Mouse (Mus musculus) WW6 (cell line): ENCODE results near the gene Atp2b4.
"Not testable (repeated sequence)": the region's sequence is repeated elsewhere in the genome, so short reads cannot be mapped to it uniquely, and the experiment has no call there.

ENCODE experiments used
- DNase-seq: peaks from one replicate; pipeline ENCODE4 v3.0.0-alpha.2; 2013; ENCODE audit warnings: low read depth, low spot score

Gene Atp2b4

DNA sequence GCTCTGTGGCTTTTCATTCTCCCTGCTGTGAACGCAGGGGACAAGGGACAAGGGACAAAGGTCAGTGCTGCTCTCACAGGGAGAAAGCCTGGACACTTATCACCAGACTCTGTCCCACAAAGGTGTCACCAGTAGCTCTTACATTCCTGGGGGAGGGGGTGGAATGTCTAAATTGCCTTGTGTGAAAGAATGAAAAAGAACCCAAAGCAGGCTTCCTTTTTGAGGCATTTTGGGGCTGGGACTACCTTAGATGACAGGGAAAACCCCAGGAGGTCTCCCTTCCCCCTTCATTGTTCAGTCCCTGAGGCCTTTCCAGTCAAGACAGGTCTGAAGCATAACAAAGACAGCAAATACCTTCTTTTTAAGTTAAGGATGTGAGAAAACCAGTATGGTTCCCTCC, 106.5 kb downstream of the Atp2b4 start:
- DNase-seq = peak; percentile 84

GRCm38 (mm10) chr1:133693536-133694114, 107.2 kb downstream of the Atp2b4 start:
- no peak for DNase-seq

GRCm38 (mm10) chr1:133692195-133692594, 108.6 kb downstream of the Atp2b4 start:
- DNase-seq = no peak

- no peak for DNase-seq
These were observed 109.8 kb downstream of the Atp2b4 start for GRCm38 (mm10) chr1:133691046-133691445.

DNA sequence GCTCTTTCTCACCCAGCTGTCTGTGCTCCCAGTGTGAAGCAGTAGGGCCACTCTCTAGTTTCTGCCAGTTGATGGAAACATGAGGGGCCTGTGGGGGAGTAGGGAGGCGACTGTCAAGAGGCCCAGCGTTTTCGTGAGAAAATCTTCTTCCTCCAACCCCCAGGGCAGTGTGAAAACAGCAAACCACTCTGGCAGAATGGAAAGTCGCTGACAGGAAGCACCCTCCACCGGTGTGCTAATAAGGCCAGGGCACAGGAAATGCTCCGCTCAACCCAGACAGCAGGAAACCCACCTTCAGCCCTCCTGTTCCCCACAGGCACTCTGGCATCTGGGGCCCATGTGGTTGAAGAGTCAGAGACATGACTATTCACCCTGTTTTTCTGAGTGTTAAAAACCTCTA, 110.9 kb downstream of the Atp2b4 start, which contains the start of gene Lax1:
Lax1 (minus strand) TSS at position 212 of the 400 bp plus-strand sequence.
- DNase-seq = no peak

GRCm38 (mm10) chr1:133688301-133688700, 112.5 kb downstream of the Atp2b4 start:
- no peak for DNase-seq

DNA sequence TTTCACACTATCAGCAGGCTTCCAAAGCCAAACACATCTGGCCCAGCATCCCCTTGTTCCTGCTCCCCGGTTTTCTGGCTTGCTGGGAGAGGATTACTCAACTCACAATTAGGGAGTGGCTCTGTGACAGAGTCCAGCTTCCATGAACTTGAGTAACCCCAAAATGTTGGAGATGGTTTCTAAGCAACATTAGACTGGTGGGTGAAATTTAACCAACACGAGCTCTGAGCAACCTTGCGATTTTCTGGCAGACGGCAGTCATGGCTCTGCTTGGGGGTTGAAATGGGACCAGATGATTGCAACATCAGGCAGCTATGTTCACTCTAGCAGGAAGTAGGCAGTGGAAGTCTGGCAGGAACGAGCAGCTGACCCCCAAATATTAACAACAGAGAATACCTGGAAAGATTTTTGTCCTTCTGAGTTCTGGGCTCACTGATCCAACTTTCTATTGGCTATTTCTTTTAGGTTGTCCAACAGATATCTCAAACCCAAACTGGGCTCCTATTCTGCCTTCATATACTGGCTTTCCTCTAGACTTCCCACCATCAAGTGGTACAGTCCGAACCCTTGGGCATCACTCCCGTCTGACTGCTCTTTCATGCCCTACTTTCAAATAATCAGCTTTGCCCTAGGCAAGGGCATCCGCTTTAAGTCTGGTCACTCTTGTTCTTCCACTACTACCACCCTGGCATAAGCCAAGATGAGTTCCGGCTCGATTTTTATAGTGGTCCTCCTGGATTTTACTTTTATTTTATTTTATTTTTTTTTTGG, 114.9 kb downstream of the Atp2b4 start:
- no peak for DNase-seq

- DNase-seq = no peak
These were observed 129.0 kb downstream of the Atp2b4 start for GRCm38 (mm10) chr1:133671801-133672200.

GRCm38 (mm10) chr1:133671266-133671665, 129.6 kb downstream of the Atp2b4 start:
- no peak for DNase-seq

DNA sequence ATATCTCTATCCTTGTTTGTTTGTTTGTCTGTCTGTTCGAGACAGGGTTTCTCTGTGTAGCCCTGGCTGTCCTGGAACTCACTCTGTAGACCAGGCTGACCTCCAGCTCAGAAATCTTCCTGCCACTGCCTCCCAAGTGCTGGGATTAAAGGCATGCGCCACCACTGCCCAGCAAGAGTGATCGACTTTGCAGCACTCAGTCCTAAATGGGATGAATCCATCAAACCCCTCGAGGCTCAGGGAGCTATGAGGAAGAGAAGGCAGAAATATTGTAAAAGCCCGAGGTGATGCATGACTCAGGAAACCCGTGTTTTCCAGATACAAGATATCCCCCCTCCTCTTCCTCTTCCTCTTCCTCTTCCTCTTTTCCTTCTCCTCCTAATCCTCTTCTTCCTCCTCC, 130.1 kb downstream of the Atp2b4 start:
- DNase-seq = no peak

GRCm38 (mm10) chr1:133670190-133670589, 130.7 kb downstream of the Atp2b4 start:
- DNase-seq = peak; percentile 54

DNA sequence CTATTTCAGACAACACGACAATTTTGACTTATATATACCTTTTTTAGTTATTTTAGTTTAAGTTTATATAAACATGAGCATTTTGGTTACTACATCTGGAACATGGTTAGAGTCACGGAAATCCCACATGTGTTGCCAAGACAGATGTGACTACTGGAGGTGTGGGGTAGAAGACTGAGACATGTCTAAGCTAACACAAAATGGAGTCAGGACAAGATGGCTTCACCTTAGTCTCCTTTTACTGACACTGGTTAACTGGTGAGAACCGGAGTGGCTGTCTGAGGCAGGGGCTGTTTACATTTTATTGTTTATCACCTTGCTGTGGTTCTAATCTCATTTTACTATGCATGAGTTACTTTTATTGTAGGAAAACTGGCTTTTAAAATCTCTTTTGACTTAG, 132.2 kb downstream of the Atp2b4 start:
- no peak for DNase-seq

DNA sequence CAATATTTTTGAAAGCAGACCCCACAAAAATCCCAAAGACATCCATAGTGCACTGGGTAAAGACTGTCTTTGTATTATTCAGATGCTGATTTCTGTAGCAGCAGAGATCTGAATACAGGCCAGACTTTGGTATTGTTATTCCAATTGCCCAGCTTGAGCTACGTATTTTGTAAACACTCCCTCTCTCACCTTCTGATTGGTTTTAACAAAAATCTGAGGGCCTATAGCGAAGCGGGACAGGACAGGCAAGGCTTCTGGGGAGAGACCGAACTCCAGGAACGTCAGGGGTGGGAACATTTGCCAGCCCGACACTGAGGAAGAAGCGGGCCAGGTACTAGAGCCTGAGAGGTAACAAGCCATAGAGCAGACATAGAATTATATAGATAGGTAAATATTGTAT, 133.1 kb downstream of the Atp2b4 start:
- peak; percentile 86 for DNase-seq

DNA sequence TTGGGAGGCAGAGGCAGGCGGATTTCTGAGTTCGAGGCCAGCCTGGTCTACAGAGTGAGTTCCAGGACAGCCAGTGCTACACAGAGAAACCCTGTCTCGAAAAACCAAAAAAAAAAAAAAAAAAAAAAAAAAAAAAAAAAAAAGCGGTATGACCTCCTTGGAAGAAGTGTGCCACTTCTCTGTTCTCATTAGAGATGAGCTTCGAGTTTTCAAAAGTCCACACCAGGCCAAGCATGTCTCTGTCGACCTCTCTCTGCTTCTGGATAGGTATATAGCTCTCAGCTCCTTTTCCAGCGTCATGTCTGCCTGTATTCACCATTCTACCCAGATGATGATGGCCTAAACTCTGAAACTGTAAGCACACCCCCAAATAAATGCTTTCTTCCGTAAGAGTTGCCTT, 135.1 kb downstream of the Atp2b4 start:
- not testable (repeated sequence) for DNase-seq

DNA sequence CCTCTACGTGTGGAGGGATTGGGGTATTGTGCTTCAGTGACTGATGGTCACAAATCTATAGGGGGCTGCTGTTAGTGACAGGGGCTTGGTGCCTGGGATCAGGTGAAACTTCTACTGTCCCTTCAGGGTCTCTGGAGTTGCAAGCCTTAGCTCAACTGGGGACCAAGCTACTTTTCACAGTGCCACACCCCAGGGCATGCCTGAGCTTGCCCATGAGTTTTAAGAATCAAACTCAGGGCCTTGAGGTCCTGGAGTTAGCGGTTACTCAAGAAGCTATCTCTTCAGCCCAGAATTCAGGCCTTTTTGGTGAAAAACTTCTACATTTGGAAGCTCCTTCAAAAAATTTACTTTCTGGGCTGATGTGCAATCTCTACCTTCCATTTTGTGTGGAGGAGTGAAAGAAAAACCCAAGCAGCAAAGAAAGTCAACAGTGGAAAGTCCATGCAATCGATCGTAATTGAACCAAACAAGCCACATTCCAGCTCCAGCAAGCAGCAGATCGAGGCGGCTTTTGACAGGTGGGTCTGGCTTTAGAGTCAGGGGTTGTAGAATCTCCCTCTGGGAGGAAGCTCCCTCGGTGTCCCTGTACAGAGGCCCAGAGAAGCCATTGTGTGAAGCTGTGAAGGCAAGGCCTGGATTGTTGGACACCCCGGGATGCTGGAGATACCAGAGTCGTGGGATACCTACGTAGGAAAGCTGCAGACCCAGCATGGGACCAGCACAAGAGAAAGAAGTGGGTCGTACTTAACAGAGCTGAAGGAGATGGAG, 136.5 kb downstream of the Atp2b4 start:
- no peak for DNase-seq

DNA sequence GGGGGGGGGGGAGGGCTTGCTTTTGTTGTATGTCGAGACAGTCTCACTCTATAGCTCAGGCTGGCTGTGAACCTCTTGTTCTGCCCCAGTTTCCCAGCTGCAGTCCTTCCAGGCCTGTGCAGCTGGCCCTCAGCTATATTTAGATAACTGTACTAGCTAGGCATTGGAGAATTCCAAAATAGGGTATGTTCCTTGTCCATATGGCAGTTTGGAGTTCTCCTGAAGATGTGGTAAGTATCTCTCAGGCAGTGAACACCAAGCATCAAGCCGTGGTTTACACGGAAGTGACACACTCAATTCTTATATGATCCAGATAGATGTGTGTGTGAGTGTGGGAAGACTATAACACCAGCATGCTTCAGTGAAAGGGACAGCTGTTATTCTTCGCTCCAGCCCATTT, 137.4 kb downstream of the Atp2b4 start:
- no peak for DNase-seq

- no peak for DNase-seq
These were observed 137.9 kb downstream of the Atp2b4 start for GRCm38 (mm10) chr1:133662941-133663340.

- peak; percentile 89 for DNase-seq
These were observed 139.5 kb downstream of the Atp2b4 start, which contains the start of gene Gm38394 for GRCm38 (mm10) chr1:133661203-133661933. Gene Gm38394, minus strand, starts transcription at chr1:133661318.

- DNase-seq = peak; percentile 48
These were observed 140.2 kb downstream of the Atp2b4 start, which contains the start of gene Zbed6 for GRCm38 (mm10) chr1:133660466-133661202. Gene Zbed6, minus strand, starts transcription at chr1:133660885.

DNA sequence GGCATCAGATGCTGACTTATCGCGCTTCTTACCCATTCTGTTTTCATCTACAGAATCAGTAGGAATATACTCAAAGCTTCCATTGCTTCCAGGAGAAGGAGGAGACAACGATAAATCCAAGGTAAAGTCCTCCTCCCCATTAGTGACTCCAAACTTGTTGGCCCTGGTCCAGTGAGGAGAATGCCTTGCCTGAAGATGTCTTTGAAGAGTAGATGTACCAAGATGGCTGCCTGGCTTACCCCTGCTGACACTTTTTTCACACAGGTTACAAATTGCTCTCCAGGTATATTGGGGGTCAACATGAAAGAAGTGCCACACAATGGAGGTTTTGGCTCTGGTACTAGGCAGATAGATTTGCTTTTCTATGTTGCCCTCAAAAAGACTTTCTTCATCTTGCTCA, 142.0 kb downstream of the Atp2b4 start:
- DNase-seq = no peak

GRCm38 (mm10) chr1:133656811-133657210, 144.0 kb downstream of the Atp2b4 start:
- DNase-seq = no peak
